Mouse (Mus musculus) G1E (cell line): ENCODE measurements around the gene Peli1. TPM values are rescaled to one million over a fixed set of nuclear protein-coding genes. Genes with fewer than 3 reads are reported as not detected.

ENCODE experiments used
- ATAC-seq: 2 replicates; pipeline ENCODE4 v1.8.0; 2016; ENCODE audit warnings: mild to moderate bottlenecking; ENCODE audit not compliant: insufficient number of reproducible peaks, poor library complexity, low FRiP score, severe bottlenecking; ENCODE audit errors: extremely low read depth
- DNase-seq: peaks from one replicate; pipeline ENCODE4 v3.0.0; 2012; ENCODE audit warnings: low spot score
- H3K27me3 ChIP-seq: 2 replicates; pipeline ENCODE4 v1.6.1; 2012; ENCODE audit warnings: mild to moderate bottlenecking, low read length, inconsistent platforms; ENCODE audit not compliant: insufficient read depth
- H3K36me3 ChIP-seq: replicated peaks from 2 replicates; pipeline ENCODE3; 2012; ENCODE audit warnings: mild to moderate bottlenecking, inconsistent platforms
- H3K4me1 ChIP-seq: 2 replicates; pipeline ENCODE4 v1.6.1; 2012; ENCODE audit warnings: low read depth, low read length, inconsistent platforms, mixed read lengths; ENCODE audit not compliant: insufficient read depth
- H3K4me3 ChIP-seq: 2 replicates; pipeline ENCODE4 v1.5.1; 2012; ENCODE audit warnings: low read depth, mild to moderate bottlenecking, inconsistent platforms, low read length, moderate library complexity, mixed read lengths
- H3K9me3 ChIP-seq: replicated peaks from 2 replicates; pipeline ENCODE4 v1.6.1; 2012; ENCODE audit warnings: inconsistent platforms
- CTCF ChIP-seq: IDR thresholded peaks from 2 replicates; pipeline ENCODE4 v1.5.1; 2012; ENCODE audit warnings: low read depth, low read length, inconsistent platforms, mixed read lengths
- GATA1 ChIP-seq: IDR thresholded peaks from 2 replicates; pipeline ENCODE4 v1.6.1; 2012; ENCODE audit warnings: borderline replicate concordance, low read length, inconsistent platforms, mixed read lengths
- GATA2 ChIP-seq: IDR thresholded peaks from 2 replicates; pipeline ENCODE4 v1.6.1; 2012; ENCODE audit warnings: low read depth, low read length, inconsistent platforms, borderline replicate concordance
- POLR2AphosphoS5 ChIP-seq: IDR thresholded peaks from 2 replicates; pipeline ENCODE4 v1.6.1; 2012; ENCODE audit warnings: low read depth, low read length, inconsistent platforms; ENCODE audit not compliant: insufficient replicate concordance
- polyA plus RNA-seq: library from polyadenylated mRNA; stranded (reverse); fragments of >175 nt; gene quantifications from 2 replicates; pipeline ENCODE4 v1.2.3, GENCODE M21; 2012
- total RNA-seq, 2 experiments: library from RNA; stranded (forward) in 1 of 2; stranded (reverse) in 1 of 2; fragments of 200-1000 nt in 1 of 2; fragments of >200 nt in 1 of 2; fragmentation: Nextera tagmentation in 1 of 2; gene quantifications; 2 replicates each; pipeline ENCODE4 v1.2.3; 2014 to 2017

Gene Peli1
- total and polyA plus RNA-seq, 3 experiments, result 16.5 to 35.7 (median 18.3) TPM

DNA sequence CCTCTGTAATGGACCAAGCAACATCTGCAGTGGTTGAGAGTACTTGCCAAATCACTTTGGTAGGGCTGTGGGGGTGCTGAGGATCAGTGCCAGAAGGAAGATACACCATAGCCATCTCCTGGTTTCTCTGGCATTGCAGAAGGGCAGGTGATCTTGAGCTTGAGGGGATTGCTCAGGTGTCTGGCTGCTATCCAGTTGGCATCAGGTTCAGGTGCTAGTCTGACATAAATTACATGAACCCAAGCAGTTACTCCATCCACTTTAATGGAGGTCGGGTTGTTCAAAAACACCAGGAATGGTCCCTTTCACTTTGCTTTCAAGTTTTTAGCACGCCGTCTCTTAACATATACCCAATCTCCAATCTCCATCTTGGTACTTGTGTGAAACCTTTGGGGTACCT is 103.8 kb downstream of the Peli1 start:
- Histone ChIP-seq H3K27me3 (no peaks in the 10 kb centered on the region), H3K9me3 (peaks cover 21% of the 10 kb centered on the region), H3K4me3 (no peak overlapping the region), H3K4me1 (peaks cover 35% of the 10 kb centered on the region), H3K36me3 (no peaks in the 10 kb centered on the region)
- DNase-seq (no peak), ATAC-seq (no peak)
- no peak for TF ChIP-seq GATA1
- no peak for TF ChIP-seq POLR2AphosphoS5
- no peak for TF ChIP-seq CTCF
- TF ChIP-seq GATA2, result no peak

Other genes starting within 250 kb of the Peli1 start
- 42.9 and 61.4 TPM in 2 replicates for gene Vps54, start 148.0 kb downstream of the Peli1 start, total RNA-seq (2014; fragmentation: Nextera tagmentation)
- gene Vps54, start 148.0 kb downstream of the Peli1 start, total RNA-seq (2017), result 55.4 and 58.4 TPM in 2 replicates
- 1.4 and 1.7 TPM in 2 replicates for gene Vps54, start 148.0 kb downstream of the Peli1 start, polyA plus RNA-seq